ENCODE assay signal across 12 mouse cellular contexts in the genomic region with DNA sequence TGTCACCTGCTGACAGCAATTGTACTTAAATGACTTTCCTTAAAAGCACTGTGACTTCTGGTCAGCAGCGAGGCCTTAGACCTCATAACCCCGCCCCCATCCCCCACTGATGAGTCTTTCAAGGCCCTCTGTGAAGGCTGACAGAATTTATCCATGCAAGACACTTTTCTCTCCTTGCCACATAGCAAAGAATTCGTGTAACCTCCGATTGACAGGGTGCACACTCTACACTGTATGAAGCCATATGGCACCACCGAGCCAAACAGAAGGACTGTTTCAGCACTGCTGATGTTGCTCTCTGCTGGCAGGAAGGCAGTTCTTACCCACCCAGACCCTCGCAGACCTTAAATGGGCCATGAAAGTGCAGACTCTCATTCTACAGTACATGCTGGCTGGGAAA. TPM values are rescaled to one million over a fixed set of nuclear protein-coding genes. Genes with fewer than 3 reads are reported as not detected.
DNase-seq lines count a peak whose midpoint lies in the region; ATAC-seq and TF ChIP-seq lines count a peak whose summit lies in the region.
"Had no signal": no experiment of that assay in that cellular context is flagged by ENCODE, and none has a peak within 500 bp of the region (broad histone marks: within the 10 kb centered on the region; RNA-seq: fewer than 3 reads in every experiment).

No protein-coding gene starts in this region.

- TF ChIP-seq CTCF in forebrain, postnatal 0 days (IDR thresholded peaks at IDR 0.05; ENCODE audit: low read depth) = no peak

- no peaks in the 10 kb centered on the region for H3K9me3 ChIP-seq in forebrain, postnatal 0 days (ENCODE audit: low read length)
- H3K9me3 ChIP-seq in megakaryocyte, embryonic 14.5 days = peaks cover 15% of the 10 kb centered on the region
- H3K9me3 ChIP-seq: heart, embryonic 13.5 days; limb, embryonic 15.5 days; stomach, embryonic 15.5 days had no signal

- no peak overlapping the region for H3K27ac ChIP-seq in forebrain, postnatal 0 days (ENCODE audit: low read depth, low read length)
- H3K27ac ChIP-seq: heart, embryonic 13.5 days; limb, embryonic 15.5 days; macrophage; stomach, embryonic 15.5 days had no signal

- peak overlapping the region; percentile 63 for H3K4me3 ChIP-seq in forebrain, postnatal 0 days (ENCODE audit: low read depth, low read length)
- peak overlapping the region; percentile 23 for H3K4me3 ChIP-seq in megakaryocyte, embryonic 14.5 days (replicated peaks)
- H3K4me3 ChIP-seq: stomach, embryonic 15.5 days had no signal

- no peaks in the 10 kb centered on the region for H3K36me3 ChIP-seq in forebrain, postnatal 0 days (ENCODE audit: insufficient read depth)
- no peaks in the 10 kb centered on the region for H3K36me3 ChIP-seq in megakaryocyte, embryonic 14.5 days (replicated peaks; ENCODE audit: low read length)
- H3K36me3 ChIP-seq: heart, embryonic 13.5 days; limb, embryonic 15.5 days; stomach, embryonic 15.5 days had no signal

- ATAC-seq in forebrain, postnatal 0 days = peak; percentile 58

- WGBS in forebrain, postnatal 0 days = 10% methylated on average over 6 of the region's 6 CpGs

- no peaks in the 10 kb centered on the region for H3K27me3 ChIP-seq in forebrain, postnatal 0 days (ENCODE audit: insufficient read depth, low read length)
- H3K27me3 ChIP-seq in megakaryocyte, embryonic 14.5 days (replicated peaks) = peaks cover 69% of the 10 kb centered on the region

- H3K9ac ChIP-seq in forebrain, postnatal 0 days = peak overlapping the region; percentile 73; the same call in 1 of the 2 replicates
- H3K9ac ChIP-seq: heart, embryonic 13.5 days; limb, embryonic 15.5 days; stomach, embryonic 15.5 days had no signal

- peak; percentile 30 for DNase-seq in adrenal gland, postnatal 10 days
- no peak for DNase-seq in adrenal gland, postnatal 4 days (ENCODE audit: low spot score in 2 of 2)
- DNase-seq in Muller cell, postnatal 12 days (ENCODE audit: inconsistent ontology term) = peak; percentile 27
- DNase-seq in forebrain, postnatal 0 days = peak; percentile 49
- DNase-seq in thymus, postnatal 10 days (ENCODE audit: low spot score in 2 of 2) = no peak
- no peak for DNase-seq in natural killer cell, adult 2 months (ENCODE audit: low spot score in 2 of 2)
- DNase-seq in thymus, postnatal 25 days = no peak

- H3K4me1 ChIP-seq in forebrain, postnatal 0 days (ENCODE audit: insufficient read depth) = peaks cover 7% of the 10 kb centered on the region; the same call in 1 of the 2 replicates
- peaks cover 23% of the 10 kb centered on the region for H3K4me1 ChIP-seq in megakaryocyte, embryonic 14.5 days

- peak overlapping the region; percentile 94 for H3K4me2 ChIP-seq in forebrain, postnatal 0 days (ENCODE audit: low read depth)
- H3K4me2 ChIP-seq: limb, embryonic 15.5 days had no signal

RNA-seq across cellular contexts. Expression of a gene that starts 1.8 kb away (rescaled TPM):
- total RNA-seq in adrenal gland, postnatal 10 days (2021) = under 1 TPM; 0.51 to 0.82 TPM
- total RNA-seq in adrenal gland, postnatal 4 days (2021) = under 1 TPM; 0.85 to 0.95 TPM
- 29.1 and 39.5 TPM in 2 replicates for total RNA-seq in forebrain, postnatal 0 days (2014; rRNA removed)
- polyA plus RNA-seq in forebrain, postnatal 0 days (2015; fragmentation: Nextera tagmentation; extraction: Ambion mirVana) = 5.7 and 8.4 TPM in 2 replicates
- not detected in 2 replicates for polyA plus RNA-seq in megakaryocyte, embryonic 14.5 days (2012; ENCODE audit: insufficient read depth, low replicate concordance)
- polyA plus RNA-seq: macrophage had no signal

RNA-seq across cellular contexts. Expression of a gene that starts 30.6 kb away (rescaled TPM):
- 1,000 to 10,000 TPM; 1,259 to 1,274 TPM for total RNA-seq in adrenal gland, postnatal 10 days (2021)
- total RNA-seq in adrenal gland, postnatal 4 days (2021) = 100 to 1,000 TPM; 460 to 478 TPM
- 31.5 and 32.4 TPM in 2 replicates for total RNA-seq in forebrain, postnatal 0 days (2014; rRNA removed)
- polyA plus RNA-seq in forebrain, postnatal 0 days (2015; fragmentation: Nextera tagmentation; extraction: Ambion mirVana) = 39.7 and 40.1 TPM in 2 replicates
- 3.5 and 9.9 TPM in 2 replicates for polyA plus RNA-seq in megakaryocyte, embryonic 14.5 days (2012; ENCODE audit: insufficient read depth, low replicate concordance)

Comparison
In these comparisons a context has a peak if more than half of its experiments do, and no peak if none do; other contexts are left out.
1. DNase-seq: peak in adrenal gland, postnatal 10 days (single experiment), Muller cell, postnatal 12 days (single experiment) and forebrain, postnatal 0 days (single experiment); none in adrenal gland, postnatal 4 days (0 of 2), thymus, postnatal 10 days (0 of 2), natural killer cell, adult 2 months (0 of 2) and thymus, postnatal 25 days (single experiment).
2. RNA of a gene that starts 1.8 kb away (total RNA-seq): 29.1 to 39.5 TPM in forebrain, postnatal 0 days; 0.85 to 0.95 TPM in adrenal gland, postnatal 4 days and 0.51 to 0.82 TPM in adrenal gland, postnatal 10 days; every median in the first group is over 10 times any median in the second.
3. RNA of a gene that starts 30.6 kb away (total RNA-seq): 1,259 to 1,274 TPM in adrenal gland, postnatal 10 days and 460 to 478 TPM in adrenal gland, postnatal 4 days; 31.5 to 32.4 TPM in forebrain, postnatal 0 days; every median in the first group is over 10 times any median in the second.